Mouse (Mus musculus): ENCODE measurements around the gene Mpig6b.

- TF ChIP-seq POLR2A (IDR thresholded peaks at IDR 0.05; ENCODE audit: borderline replicate concordance, insufficient read depth, low read length) (peak; percentile 8; the same call in 1 of the 2 replicates), CTCF (IDR thresholded peaks at IDR 0.05; ENCODE audit: borderline replicate concordance, insufficient read depth, low read depth, low read length) (no peak)
Observed at GRCm38 (mm10) chr17:35082841-35083576, 17.0 kb upstream of the Mpig6b start.

Data from cerebellum, adult 2 months (tissue).